Mouse (Mus musculus) testis, adult 2 months (tissue): ENCODE results near the gene Nbeal2.

ENCODE experiments used
- CTCF ChIP-seq: fragments of 200-500 bp; IDR thresholded peaks from 2 replicates; pipeline ENCODE4 v1.5.1; 2012; ENCODE audit warnings: low read depth, mild to moderate bottlenecking, inconsistent platforms, low read length, moderate library complexity; ENCODE audit not compliant: control insufficient read depth, insufficient read depth, insufficient replicate concordance
- POLR2A ChIP-seq: fragments of 200-500 bp; IDR thresholded peaks from 2 replicates; pipeline ENCODE4 v1.6.1; 2012; ENCODE audit warnings: low read depth, mild to moderate bottlenecking, inconsistent platforms, low read length, moderate library complexity; ENCODE audit not compliant: control insufficient read depth

- TF ChIP-seq CTCF: no peak
- no peak for TF ChIP-seq POLR2A
Measured at GRCm38 (mm10) chr9:110630171-110630570, 23.8 kb downstream of the Nbeal2 start.
